Mouse (Mus musculus): ENCODE measurements at regions not wholly inside any gene's neighbourhood (a gene's known extent, or its start where the extent isn't known, plus 50 kb on each side); places are given as distances from the start of the nearest gene placed in this dataset.

DNA sequence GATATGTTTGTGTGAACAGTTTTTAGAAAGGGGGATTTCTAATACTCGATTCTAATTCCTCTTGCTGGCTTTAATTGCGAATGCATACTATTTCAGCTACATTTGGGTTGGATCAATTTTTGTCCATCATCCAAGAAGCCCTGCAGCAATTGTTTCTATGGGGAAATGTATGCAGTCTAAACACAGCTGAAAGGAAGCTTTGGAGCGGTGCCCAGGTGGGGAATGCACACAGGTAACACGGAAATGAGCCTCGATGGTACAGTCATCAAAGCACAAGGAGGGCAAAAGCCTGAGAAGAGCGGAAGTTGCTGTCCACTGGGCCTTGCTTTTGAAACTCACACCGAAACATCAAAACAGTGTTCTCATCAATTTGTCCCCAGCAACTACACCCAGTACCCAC is 746.0 kb downstream of the Diaph3 start:
- TF ChIP-seq SIN3A (IDR thresholded peaks at IDR 0.05; ENCODE audit: low read length) (no peak), GATA1 (IDR thresholded peaks at IDR 0.05; ENCODE audit: low read depth, low read length) (no peak), USF1 (IDR thresholded peaks at IDR 0.05; ENCODE audit: low read depth, low read length) (no peak), HCFC1 (IDR thresholded peaks at IDR 0.05; ENCODE audit: low read depth, low read length) (no peak), JUND (IDR thresholded peaks at IDR 0.05; ENCODE audit: low read depth, low read length) (no peak), SMC3 (IDR thresholded peaks at IDR 0.05; ENCODE audit: low read depth, low read length) (no peak), GABPA (IDR thresholded peaks at IDR 0.05; ENCODE audit: low read depth, low read length) (no peak), MYB (IDR thresholded peaks at IDR 0.05; ENCODE audit: low read depth, low read length) (no peak), CHD2 (IDR thresholded peaks at IDR 0.05; ENCODE audit: low read length) (no peak), MXI1 (IDR thresholded peaks at IDR 0.05; ENCODE audit: low read depth, low read length) (no peak), NELFE (IDR thresholded peaks at IDR 0.05; ENCODE audit: low read depth, low read length) (no peak), MEF2A (IDR thresholded peaks at IDR 0.05; ENCODE audit: extremely low read depth, insufficient replicate concordance, low read depth, low read length, poor library complexity, severe bottlenecking) (no peak), UBTF (IDR thresholded peaks at IDR 0.05; ENCODE audit: borderline replicate concordance, insufficient read depth, low read depth, low read length) (no peak), MAX (IDR thresholded peaks at IDR 0.05; ENCODE audit: low read length) (no peak), ZMIZ1 (IDR thresholded peaks at IDR 0.05; ENCODE audit: low read depth, low read length) (no peak), CHD1 (IDR thresholded peaks at IDR 0.05; ENCODE audit: low read depth, low read length) (no peak), NRF1 (IDR thresholded peaks at IDR 0.05; ENCODE audit: insufficient read depth, low read depth, low read length, poor library complexity, severe bottlenecking) (no peak), TBP (IDR thresholded peaks at IDR 0.05; ENCODE audit: low read depth, low read length) (no peak), RCOR1 (IDR thresholded peaks at IDR 0.05; ENCODE audit: low read depth, low read length) (no peak)
- Histone ChIP-seq H3K4me3 (ENCODE audit: control insufficient read depth in 1 of 2, insufficient read depth in 1 of 2, low read depth in 2 of 2, low read length in 2 of 2) (no peak overlapping the region), H3K79me2 (ENCODE audit: control insufficient read depth, insufficient read depth, low read length, poor library complexity) (no peaks in the 10 kb centered on the region), H3K9me3 (replicated peaks; ENCODE audit: insufficient read depth, low read length) (no peaks in the 10 kb centered on the region), H3K9ac (ENCODE audit: control insufficient read depth, low read depth, low read length, poor library complexity, severe bottlenecking) (no peak overlapping the region), H3K36me3 (ENCODE audit: control insufficient read depth in 1 of 2, insufficient read depth in 2 of 2, low read length in 2 of 2) (no peaks in the 10 kb centered on the region; a peak in 1 of 4 replicates), H3K4me1 (ENCODE audit: control insufficient read depth in 1 of 2, insufficient read depth in 2 of 2, low read length in 2 of 2) (no peaks in the 10 kb centered on the region), H3K27me3 (ENCODE audit: control insufficient read depth in 1 of 2, insufficient read depth in 2 of 2, low read length in 2 of 2) (no peaks in the 10 kb centered on the region), H3K27ac (ENCODE audit: control insufficient read depth, low read depth, low read length) (no peak overlapping the region)
- no peak for DNase-seq (ENCODE audit: low read depth, low spot score)

DNA sequence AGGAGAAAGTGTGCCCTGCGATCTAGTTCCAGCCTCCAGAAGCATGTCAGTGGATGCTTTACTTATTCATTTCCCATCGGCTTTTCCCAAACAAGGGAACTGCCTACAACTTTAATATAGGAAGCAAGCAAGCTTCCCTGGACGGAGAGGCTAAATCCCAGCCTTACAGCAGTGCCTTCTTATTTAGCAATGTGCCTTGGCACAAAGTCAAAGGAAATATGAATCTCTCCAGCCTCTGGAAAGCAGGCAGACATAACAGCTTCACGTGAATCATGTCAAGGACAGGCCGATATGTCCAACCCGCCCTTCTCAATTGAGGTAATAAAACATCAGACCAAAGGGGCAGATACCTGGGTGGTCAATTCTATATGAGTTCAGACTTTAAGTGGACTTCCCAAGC is 755.9 kb downstream of the Diaph3 start:
- no peak for DNase-seq (ENCODE audit: low read depth, low spot score)
- Histone ChIP-seq H3K27me3 (ENCODE audit: control insufficient read depth in 1 of 2, insufficient read depth in 2 of 2, low read length in 2 of 2) (no peaks in the 10 kb centered on the region), H3K9me3 (replicated peaks; ENCODE audit: insufficient read depth, low read length) (no peaks in the 10 kb centered on the region), H3K27ac (ENCODE audit: control insufficient read depth, low read depth, low read length) (no peak overlapping the region), H3K79me2 (ENCODE audit: control insufficient read depth, insufficient read depth, low read length, poor library complexity) (no peaks in the 10 kb centered on the region), H3K36me3 (ENCODE audit: control insufficient read depth in 1 of 2, insufficient read depth in 2 of 2, low read length in 2 of 2) (no peaks in the 10 kb centered on the region), H3K4me1 (ENCODE audit: control insufficient read depth in 1 of 2, insufficient read depth in 2 of 2, low read length in 2 of 2) (no peaks in the 10 kb centered on the region), H3K4me3 (ENCODE audit: control insufficient read depth in 1 of 2, insufficient read depth in 1 of 2, low read depth in 2 of 2, low read length in 2 of 2) (no peak overlapping the region), H3K9ac (ENCODE audit: control insufficient read depth, low read depth, low read length, poor library complexity, severe bottlenecking) (no peak overlapping the region)
- TF ChIP-seq HCFC1 (IDR thresholded peaks at IDR 0.05; ENCODE audit: low read depth, low read length): no peak
- TF ChIP-seq CHD1 (IDR thresholded peaks at IDR 0.05; ENCODE audit: low read depth, low read length): no peak
- no peak for TF ChIP-seq KAT2A (conservative IDR thresholded peaks at IDR 0.05; ENCODE audit: low read depth, low read length)
- no peak for TF ChIP-seq UBTF (IDR thresholded peaks at IDR 0.05; ENCODE audit: borderline replicate concordance, insufficient read depth, low read depth, low read length)
- TF ChIP-seq SIN3A (IDR thresholded peaks at IDR 0.05; ENCODE audit: low read length): no peak
- no peak for TF ChIP-seq CHD2 (IDR thresholded peaks at IDR 0.05; ENCODE audit: low read length)
- TF ChIP-seq JUND (IDR thresholded peaks at IDR 0.05; ENCODE audit: low read depth, low read length): no peak
- TF ChIP-seq E2F4 (IDR thresholded peaks at IDR 0.05; ENCODE audit: borderline replicate concordance, low read depth, low read length): no peak
- TF ChIP-seq MAFK (IDR thresholded peaks at IDR 0.05; ENCODE audit: borderline replicate concordance, low read depth, low read length): no peak
- TF ChIP-seq MYC (IDR thresholded peaks at IDR 0.05; ENCODE audit: low read depth, low read length): no peak
- no peak for TF ChIP-seq GABPA (IDR thresholded peaks at IDR 0.05; ENCODE audit: low read depth, low read length)
- TF ChIP-seq MAX (IDR thresholded peaks at IDR 0.05; ENCODE audit: low read length): no peak
- no peak for TF ChIP-seq NRF1 (IDR thresholded peaks at IDR 0.05; ENCODE audit: insufficient read depth, low read depth, low read length, poor library complexity, severe bottlenecking)
- no peak for TF ChIP-seq RCOR1 (IDR thresholded peaks at IDR 0.05; ENCODE audit: low read depth, low read length)
- no peak for TF ChIP-seq USF2 (IDR thresholded peaks at IDR 0.05; ENCODE audit: borderline replicate concordance in 1 of 2, insufficient read depth in 1 of 2, low read depth in 1 of 2, low read length in 2 of 2)
- TF ChIP-seq TAL1 (IDR thresholded peaks at IDR 0.05; ENCODE audit: low read length): no peak
- no peak for TF ChIP-seq MEF2A (IDR thresholded peaks at IDR 0.05; ENCODE audit: extremely low read depth, insufficient replicate concordance, low read depth, low read length, poor library complexity, severe bottlenecking)
- TF ChIP-seq ZC3H11A (IDR thresholded peaks at IDR 0.05; ENCODE audit: low read depth, low read length): no peak

Data from MEL (cell line).